Mouse (Mus musculus) forebrain, embryonic 12.5 days (tissue): Measurements from ENCODE around the gene Rassf4. TPM values are rescaled to one million over a fixed set of nuclear protein-coding genes. Genes with fewer than 3 reads are reported as not detected.

Experiments
- ATAC-seq: fragments of 200-750 bp; cut with Nextera tagmentation; 2 replicates; pipeline ENCODE4 v1.8.0; 2017; ENCODE audit warnings: moderate TSS enrichment; ENCODE audit not compliant: low FRiP score
- H3K27ac ChIP-seq: fragments of 300-500 bp; sonication (generic); 2 replicates; pipeline ENCODE4 v1.5.1; 2016; ENCODE audit warnings: mild to moderate bottlenecking
- H3K27me3 ChIP-seq: fragments of 300-500 bp; sonication (generic); 2 replicates; pipeline ENCODE4 v1.6.1; 2016; ENCODE audit warnings: mild to moderate bottlenecking
- H3K36me3 ChIP-seq: fragments of 300-500 bp; sonication (generic); replicated peaks from 2 replicates; pipeline ENCODE4 v1.6.1; 2016; ENCODE audit warnings: mild to moderate bottlenecking
- H3K4me1 ChIP-seq: fragments of 300-500 bp; sonication (generic); 2 replicates; pipeline ENCODE4 v1.6.1; 2016
- H3K4me2 ChIP-seq: fragments of 300-500 bp; sonication (generic); 2 replicates; pipeline ENCODE4 v1.6.1; 2016; ENCODE audit warnings: mild to moderate bottlenecking, moderate library complexity
- H3K4me3 ChIP-seq: fragments of 300-500 bp; sonication (generic); replicated peaks from 2 replicates; pipeline ENCODE4 v1.5.1; 2016; ENCODE audit warnings: mild to moderate bottlenecking
- H3K9ac ChIP-seq: fragments of 300-500 bp; sonication (generic); 2 replicates; pipeline ENCODE4 v1.6.1; 2016; ENCODE audit warnings: mild to moderate bottlenecking
- H3K9me3 ChIP-seq: fragments of 300-500 bp; sonication (generic); 2 replicates; pipeline ENCODE4 v1.6.1; 2016
- WGBS: fragments of 180-500 bp; shearing (Covaris S2); methylation state at CpG from one replicate; pipeline ENCODE4 v1.1.7; 2016; 5-methylcytosine and 5-hydroxymethylcytosine counted together
- polyA plus RNA-seq: library from polyadenylated mRNA; unstranded; fragments of >200 nt; fragmentation: Nextera tagmentation; extraction: Ambion mirVana; gene quantifications from 2 replicates; pipeline ENCODE4 v1.2.1, GENCODE M21; 2016

Rassf4 gene
- polyA plus RNA-seq, 1 experiment from 2014 or later: 17.1 TPM

DNA sequence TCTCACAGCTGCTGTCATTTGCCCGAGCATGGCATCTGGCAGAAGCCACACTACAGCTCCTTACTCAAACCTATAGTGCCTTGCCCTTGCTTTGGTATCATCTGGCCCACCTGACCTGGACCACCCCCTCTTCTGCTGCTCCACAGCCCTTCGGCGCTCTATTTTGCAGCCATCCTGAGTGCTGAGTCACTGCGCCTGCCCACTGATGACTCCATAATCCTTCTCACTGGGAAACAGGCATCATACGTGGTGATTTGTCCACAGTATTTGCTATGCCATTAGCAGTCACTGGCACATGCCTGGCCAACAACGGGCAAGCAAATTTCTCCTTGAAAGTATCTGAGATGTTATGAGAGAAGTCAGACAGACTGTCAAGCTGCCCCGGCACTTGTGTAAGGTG, 23.9 kb downstream of the Rassf4 start:
- WGBS: 94% methylated on average over 7 of the region's 7 CpGs
- Histone ChIP-seq H3K4me3 (no peak overlapping the region), H3K4me2 (no peak overlapping the region), H3K27ac (no peak overlapping the region), H3K9ac (no peak overlapping the region), H3K27me3 (no peaks in the 10 kb centered on the region), H3K36me3 (peaks cover 2% of the 10 kb centered on the region; the same call in 1 of the 2 replicates), H3K4me1 (no peaks in the 10 kb centered on the region), H3K9me3 (no peaks in the 10 kb centered on the region)
- ATAC-seq: no peak

DNA sequence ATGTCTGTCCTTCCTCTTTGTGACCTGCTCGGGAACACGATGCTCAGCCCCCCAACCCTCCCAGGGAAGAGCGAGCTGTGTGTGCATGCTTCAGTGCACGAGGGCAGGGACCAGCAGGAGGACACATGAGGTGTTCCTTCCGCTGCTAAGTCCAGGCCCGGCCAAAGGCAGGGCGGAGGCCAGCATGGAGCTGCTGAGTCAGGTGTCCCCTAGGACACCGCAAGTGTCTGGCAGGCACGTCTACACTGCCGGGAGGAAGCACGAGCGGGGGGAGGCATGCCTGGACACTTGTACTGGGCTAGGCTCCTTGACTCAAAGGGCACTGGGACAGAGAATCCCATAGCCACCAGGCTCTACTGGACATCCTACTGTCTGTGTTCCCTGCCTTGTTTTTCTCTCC, 26.0 kb downstream of the Rassf4 start:
- H3K36me3 ChIP-seq: peaks cover 4% of the 10 kb centered on the region; the same call in 1 of the 2 replicates
- no peak overlapping the region for H3K9ac ChIP-seq
- no peaks in the 10 kb centered on the region for H3K27me3 ChIP-seq
- H3K9me3 ChIP-seq: no peaks in the 10 kb centered on the region
- H3K27ac ChIP-seq: no peak overlapping the region
- no peak overlapping the region for H3K4me2 ChIP-seq
- H3K4me1 ChIP-seq: no peaks in the 10 kb centered on the region
- no peak for ATAC-seq
- 85% methylated on average over 12 of the region's 12 CpGs for WGBS
- no peak overlapping the region for H3K4me3 ChIP-seq

DNA sequence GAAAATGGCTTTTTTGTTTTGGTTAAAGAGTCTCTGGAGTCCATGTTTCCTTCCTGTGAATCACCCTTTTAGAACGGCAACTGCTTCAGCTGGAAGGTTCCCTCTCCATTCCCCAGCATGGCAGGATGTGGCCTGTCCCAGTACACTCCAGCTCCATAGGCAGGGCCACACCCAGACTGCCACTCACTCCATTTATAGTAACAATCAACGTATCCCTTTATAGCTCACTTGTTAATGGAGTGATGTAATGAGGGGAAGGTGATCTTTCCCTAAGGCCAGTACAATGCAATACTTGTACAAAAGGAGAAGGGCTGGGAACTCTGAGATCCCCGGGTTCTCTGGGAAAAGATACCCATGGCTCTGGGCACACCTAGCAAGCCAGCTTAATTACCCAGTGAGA, 29.4 kb downstream of the Rassf4 start:
- Histone ChIP-seq H3K27ac (no peak overlapping the region), H3K4me2 (no peak overlapping the region), H3K27me3 (no peaks in the 10 kb centered on the region), H3K9me3 (no peaks in the 10 kb centered on the region), H3K4me1 (no peaks in the 10 kb centered on the region), H3K4me3 (no peak overlapping the region), H3K36me3 (peaks cover 4% of the 10 kb centered on the region; the same call in 1 of the 2 replicates), H3K9ac (no peak overlapping the region)
- ATAC-seq: no peak
- WGBS: 63% methylated on average over 3 of the region's 3 CpGs

DNA sequence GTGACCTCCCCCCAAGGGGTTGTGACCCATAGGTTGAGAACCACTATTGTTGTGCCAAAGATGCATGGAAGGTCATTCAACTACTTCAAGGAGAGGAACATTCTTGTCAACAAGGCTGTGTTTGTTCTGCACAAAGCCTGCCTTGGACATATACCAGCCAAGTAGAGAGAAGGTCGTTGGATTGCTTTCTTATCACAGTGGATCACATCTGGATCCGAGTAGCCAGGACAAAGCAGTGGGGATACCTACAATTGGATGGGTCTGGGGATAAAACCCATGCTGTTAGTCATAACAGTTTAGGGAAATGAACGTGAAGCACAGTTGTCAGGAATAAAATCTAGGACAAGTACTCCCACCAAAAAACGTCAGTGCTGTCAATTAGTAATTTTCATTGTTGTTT, 29.9 kb downstream of the Rassf4 start:
- H3K9me3 ChIP-seq: no peaks in the 10 kb centered on the region
- H3K36me3 ChIP-seq: peaks cover 4% of the 10 kb centered on the region; the same call in 1 of the 2 replicates
- no peak overlapping the region for H3K27ac ChIP-seq
- ATAC-seq: no peak
- H3K9ac ChIP-seq: no peak overlapping the region
- WGBS: 69% methylated on average over 4 of the region's 4 CpGs
- H3K4me1 ChIP-seq: no peaks in the 10 kb centered on the region
- no peak overlapping the region for H3K4me2 ChIP-seq
- no peak overlapping the region for H3K4me3 ChIP-seq
- H3K27me3 ChIP-seq: no peaks in the 10 kb centered on the region

DNA sequence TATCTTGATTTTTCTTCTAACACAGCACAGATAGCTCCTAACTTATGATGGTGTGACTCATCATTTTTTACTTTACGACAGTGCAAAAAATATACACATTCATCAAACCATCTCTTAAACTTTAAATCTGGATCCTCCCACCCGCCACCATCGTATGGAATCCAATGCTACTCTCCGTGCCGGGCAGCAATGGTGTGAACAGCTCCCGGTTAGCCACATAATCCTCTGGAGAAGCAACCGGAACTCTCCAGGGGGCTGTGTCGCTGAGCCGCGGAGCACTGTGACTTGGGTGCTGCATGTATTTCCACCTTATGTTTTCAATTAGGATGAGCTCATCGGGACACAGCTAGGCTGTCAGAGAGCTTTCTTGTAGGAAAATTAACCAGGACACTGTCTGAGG, 30.8 kb downstream of the Rassf4 start:
- H3K4me1 ChIP-seq: no peaks in the 10 kb centered on the region
- ATAC-seq: no peak
- no peaks in the 10 kb centered on the region for H3K9me3 ChIP-seq
- no peak overlapping the region for H3K4me3 ChIP-seq
- H3K4me2 ChIP-seq: no peak overlapping the region
- no peak overlapping the region for H3K27ac ChIP-seq
- H3K9ac ChIP-seq: no peak overlapping the region
- WGBS: 89% methylated on average over 11 of the region's 11 CpGs
- H3K36me3 ChIP-seq: peaks cover 4% of the 10 kb centered on the region; the same call in 1 of the 2 replicates
- H3K27me3 ChIP-seq: no peaks in the 10 kb centered on the region

DNA sequence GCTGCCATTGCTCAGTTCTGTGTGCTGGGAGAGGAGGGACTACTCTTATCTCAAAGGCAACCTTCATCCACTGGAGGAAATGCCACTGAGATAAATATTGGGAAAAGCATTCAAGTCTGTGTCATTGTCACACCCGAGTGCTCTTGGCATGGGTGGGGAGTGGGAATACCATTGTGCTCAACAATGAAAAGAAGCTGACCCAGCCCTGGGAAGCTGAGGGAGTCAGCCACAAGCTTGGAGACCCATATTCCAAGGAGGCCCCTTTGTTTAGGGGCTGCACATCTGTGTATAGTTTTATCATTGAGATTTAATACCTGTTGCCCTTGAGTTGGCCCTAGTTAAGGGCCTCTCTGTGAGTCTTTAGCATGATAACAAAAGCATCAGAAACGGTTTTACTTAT, 34.1 kb downstream of the Rassf4 start:
- H3K4me1 ChIP-seq: no peaks in the 10 kb centered on the region
- no peak overlapping the region for H3K4me2 ChIP-seq
- no peak overlapping the region for H3K9ac ChIP-seq
- 77% methylated on average over 2 of the region's 2 CpGs for WGBS
- peaks cover under 1% of the 10 kb centered on the region; the same call in 1 of the 2 replicates for H3K36me3 ChIP-seq
- H3K9me3 ChIP-seq: no peaks in the 10 kb centered on the region
- no peak overlapping the region for H3K4me3 ChIP-seq
- H3K27ac ChIP-seq: no peak overlapping the region
- ATAC-seq: no peak
- no peaks in the 10 kb centered on the region for H3K27me3 ChIP-seq

DNA sequence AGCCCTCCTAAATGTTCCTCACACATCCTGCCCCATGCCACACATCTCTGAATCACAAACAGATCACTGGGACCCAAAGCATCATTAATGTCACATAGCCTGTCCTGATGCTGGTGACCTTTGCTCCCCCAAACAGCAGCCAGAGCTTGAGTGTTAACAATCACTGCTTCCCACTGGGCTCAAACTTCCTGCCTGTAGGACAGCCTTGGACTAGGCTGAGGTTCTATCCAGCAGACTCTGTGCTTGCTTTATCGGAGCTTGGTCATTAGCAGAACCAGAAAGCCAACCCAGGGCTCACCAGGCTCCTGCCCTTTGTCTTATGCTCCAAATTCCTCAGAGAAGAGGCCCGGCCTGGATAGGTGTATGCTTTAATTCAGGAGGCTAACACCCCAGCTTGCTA, 34.9 kb downstream of the Rassf4 start:
- Histone ChIP-seq H3K4me2 (no peak overlapping the region), H3K27me3 (no peaks in the 10 kb centered on the region), H3K4me3 (no peak overlapping the region), H3K9ac (no peak overlapping the region), H3K4me1 (no peaks in the 10 kb centered on the region), H3K27ac (no peak overlapping the region), H3K36me3 (no peaks in the 10 kb centered on the region), H3K9me3 (no peaks in the 10 kb centered on the region)
- WGBS: 85% methylated on average over 2 of the region's 2 CpGs
- ATAC-seq: no peak

DNA sequence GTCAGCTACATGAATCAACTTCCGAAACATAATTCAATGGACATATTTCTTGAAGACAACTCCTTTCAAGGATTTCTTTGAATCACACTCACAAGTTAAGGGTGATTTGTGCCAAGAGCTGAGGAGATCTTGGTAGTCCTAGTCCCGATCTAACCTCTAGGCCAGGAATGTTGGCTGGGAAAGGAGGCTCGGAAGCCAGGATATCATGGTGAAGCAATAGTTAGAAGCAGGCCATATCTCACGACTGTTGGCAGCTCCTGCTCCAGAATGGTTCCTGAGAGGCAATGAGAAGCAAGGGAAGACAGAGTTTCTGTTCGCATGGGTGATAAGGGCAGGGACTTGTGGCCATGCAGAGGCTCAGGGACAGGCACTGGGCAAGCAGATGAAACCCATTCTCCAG, 36.3 kb downstream of the Rassf4 start:
- H3K9ac ChIP-seq: no peak overlapping the region
- H3K4me3 ChIP-seq: no peak overlapping the region
- no peak overlapping the region for H3K4me2 ChIP-seq
- no peaks in the 10 kb centered on the region for H3K27me3 ChIP-seq
- H3K36me3 ChIP-seq: no peaks in the 10 kb centered on the region
- no peaks in the 10 kb centered on the region for H3K9me3 ChIP-seq
- WGBS: 92% methylated on average over 5 of the region's 5 CpGs
- no peak for ATAC-seq
- no peaks in the 10 kb centered on the region for H3K4me1 ChIP-seq
- no peak overlapping the region for H3K27ac ChIP-seq

DNA sequence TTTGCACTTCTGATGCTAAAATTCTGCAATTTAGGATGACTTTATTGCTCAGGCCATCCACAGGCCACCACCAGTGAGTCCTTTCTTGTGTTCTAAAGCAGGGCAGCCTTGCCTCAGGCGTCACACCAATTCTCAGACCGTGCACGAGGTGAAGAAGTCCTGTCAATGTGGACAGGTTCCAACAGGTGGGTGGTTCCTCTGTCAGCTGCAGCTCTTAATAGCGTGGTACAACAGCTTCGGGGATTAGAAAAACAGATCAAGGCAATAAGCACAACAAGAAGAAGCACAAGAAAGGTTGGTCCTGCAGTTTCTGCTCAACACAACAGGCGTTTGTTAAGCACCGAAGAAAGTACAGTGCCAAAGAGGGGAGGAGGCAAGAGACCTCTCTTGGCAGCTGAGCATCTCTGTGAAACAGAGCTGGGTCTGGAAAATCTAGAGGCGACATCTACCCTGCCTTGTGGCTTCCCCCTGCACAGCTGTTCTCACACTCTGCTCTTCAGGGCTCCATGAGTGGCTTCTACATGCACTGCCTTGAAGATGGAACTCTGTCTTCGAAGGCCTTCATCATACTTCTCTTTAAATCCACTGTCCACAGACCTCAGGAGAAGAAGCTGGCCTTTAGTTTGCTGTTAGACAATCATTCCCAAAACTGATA, 37.0 kb downstream of the Rassf4 start:
- Histone ChIP-seq H3K4me1 (no peaks in the 10 kb centered on the region), H3K9ac (no peak overlapping the region), H3K4me2 (no peak overlapping the region), H3K27me3 (no peaks in the 10 kb centered on the region), H3K27ac (no peak overlapping the region), H3K4me3 (no peak overlapping the region), H3K9me3 (no peaks in the 10 kb centered on the region), H3K36me3 (no peaks in the 10 kb centered on the region)
- 86% methylated on average over 9 of the region's 9 CpGs for WGBS
- no peak for ATAC-seq

DNA sequence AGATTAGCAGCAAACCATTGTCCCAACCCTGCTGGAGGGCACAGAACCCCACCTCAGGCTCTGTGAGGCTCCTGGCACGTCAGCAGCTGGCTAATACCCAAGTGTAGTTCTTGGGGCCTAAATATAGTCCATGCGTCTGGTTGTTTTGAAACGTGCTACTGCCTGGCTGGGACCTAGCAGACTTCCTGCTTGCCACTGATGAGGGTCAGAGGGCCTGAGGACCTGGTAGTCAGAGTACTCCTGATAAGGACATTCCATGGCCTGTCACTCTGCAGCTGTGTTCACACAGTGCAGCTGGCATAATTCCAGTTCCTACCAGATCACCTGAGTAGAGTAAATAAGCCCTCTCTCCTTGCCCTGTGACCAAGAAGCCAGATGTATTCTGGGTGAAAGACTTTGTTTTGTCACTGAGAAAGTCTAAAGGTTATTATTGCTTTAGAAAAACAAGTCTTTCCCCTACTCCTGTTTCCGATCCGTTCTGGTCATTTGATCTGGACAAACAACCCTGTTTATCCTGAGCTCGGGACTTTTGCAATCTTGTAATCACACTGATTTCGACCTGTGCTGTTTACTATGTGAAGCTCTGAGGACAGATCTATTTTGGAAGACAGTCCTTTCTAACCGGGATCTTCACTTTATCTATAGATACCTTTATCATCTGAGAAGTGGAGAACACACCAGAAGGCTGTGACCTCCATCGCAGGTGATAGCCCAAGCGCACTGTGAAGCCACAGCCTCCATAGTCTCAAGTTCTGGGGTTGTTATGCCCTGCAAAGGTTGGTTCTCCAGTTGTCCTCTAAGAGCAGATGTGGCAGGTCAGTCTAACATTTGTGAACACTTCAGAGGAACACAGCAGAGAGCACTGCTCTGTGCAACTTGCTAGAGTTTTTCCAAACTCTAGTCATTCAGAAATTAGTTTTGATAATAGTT, 38.2 kb downstream of the Rassf4 start:
- no peak for ATAC-seq
- H3K4me1 ChIP-seq: no peaks in the 10 kb centered on the region
- no peak overlapping the region for H3K4me2 ChIP-seq
- no peaks in the 10 kb centered on the region for H3K36me3 ChIP-seq
- 83% methylated on average over 10 of the region's 10 CpGs for WGBS
- no peaks in the 10 kb centered on the region for H3K27me3 ChIP-seq
- H3K9ac ChIP-seq: no peak overlapping the region
- no peak overlapping the region for H3K27ac ChIP-seq
- H3K9me3 ChIP-seq: no peaks in the 10 kb centered on the region
- H3K4me3 ChIP-seq: no peak overlapping the region

DNA sequence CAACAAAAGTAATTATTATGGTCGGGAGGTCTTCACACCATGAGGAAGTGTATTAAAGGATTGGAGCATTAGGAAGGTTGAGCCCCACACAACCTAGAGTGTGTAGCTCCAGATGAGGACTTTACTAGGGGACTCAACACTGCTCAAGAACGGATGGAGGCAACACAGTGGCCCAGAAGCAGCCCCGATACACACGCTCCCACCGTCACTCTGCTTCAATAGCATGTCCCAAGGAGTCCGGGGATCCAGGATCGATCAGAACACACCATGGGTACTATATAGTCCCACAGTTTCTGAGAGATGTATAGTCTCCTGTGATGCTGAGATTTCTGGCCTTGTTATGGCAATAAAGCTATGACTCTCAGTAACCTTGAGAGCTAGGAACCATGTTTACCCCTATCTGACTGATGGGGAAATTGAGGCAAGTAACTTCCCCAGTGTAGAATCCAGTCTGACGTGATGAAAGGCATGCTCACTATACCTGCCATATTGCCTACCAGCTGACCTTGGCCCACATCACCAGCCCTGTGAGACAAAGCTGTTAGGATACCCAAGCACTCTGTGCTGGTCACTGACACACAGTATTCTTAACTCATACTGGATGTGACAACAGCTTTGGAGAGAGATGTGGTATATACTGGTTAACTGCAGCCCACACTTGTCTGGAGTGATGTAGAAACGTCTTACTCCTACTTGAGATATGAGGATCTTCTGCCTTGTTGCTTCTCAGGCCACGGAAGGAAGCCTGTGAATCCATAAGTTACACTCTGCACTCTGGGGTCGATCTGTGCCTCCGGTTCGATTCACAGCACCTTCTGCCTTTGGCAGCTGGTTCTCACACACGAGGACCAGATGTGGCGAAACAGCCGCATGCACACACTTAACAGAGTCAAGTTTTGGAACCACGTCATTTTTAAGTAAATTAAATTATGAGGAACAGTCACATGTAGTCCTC, 39.7 kb downstream of the Rassf4 start:
- Histone ChIP-seq H3K9ac (no peak overlapping the region), H3K4me1 (peaks cover 5% of the 10 kb centered on the region; the same call in 1 of the 2 replicates), H3K36me3 (no peaks in the 10 kb centered on the region), H3K4me2 (no peak overlapping the region), H3K27ac (no peak overlapping the region), H3K9me3 (no peaks in the 10 kb centered on the region), H3K27me3 (no peaks in the 10 kb centered on the region), H3K4me3 (no peak overlapping the region)
- 91% methylated on average over 17 of the region's 17 CpGs for WGBS
- no peak for ATAC-seq

DNA sequence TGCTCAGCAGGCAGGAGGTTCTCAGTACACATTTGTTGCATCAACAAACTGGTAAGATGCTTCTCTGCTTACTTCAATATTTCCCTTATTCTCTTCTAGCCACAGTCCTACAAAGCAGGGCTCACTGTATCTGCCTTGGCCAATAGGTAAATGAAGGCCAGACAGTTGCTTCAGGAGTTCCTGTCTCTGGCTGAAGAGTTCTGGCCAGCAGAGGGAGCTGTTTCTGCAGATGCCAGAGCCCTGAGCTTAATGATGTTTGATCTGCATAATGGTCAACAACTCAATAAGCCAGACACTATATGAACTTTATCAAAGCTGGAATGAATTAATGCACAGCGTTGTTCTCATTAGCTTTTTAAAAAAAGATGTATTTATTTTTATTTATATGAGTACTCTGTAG, 41.6 kb downstream of the Rassf4 start:
- H3K9me3 ChIP-seq: no peaks in the 10 kb centered on the region
- no peak overlapping the region for H3K4me3 ChIP-seq
- WGBS: 50% methylated on average over 1 of the region's 1 CpGs
- H3K4me1 ChIP-seq: peaks cover 7% of the 10 kb centered on the region
- no peak overlapping the region for H3K27ac ChIP-seq
- peaks cover under 1% of the 10 kb centered on the region; the same call in 1 of the 2 replicates for H3K36me3 ChIP-seq
- no peak overlapping the region for H3K4me2 ChIP-seq
- no peak overlapping the region for H3K9ac ChIP-seq
- H3K27me3 ChIP-seq: no peaks in the 10 kb centered on the region
- no peak for ATAC-seq
